Mouse (Mus musculus) telencephalon, adult 2 months (tissue): ENCODE measurements around the gene Olfr1395.
"Not testable (repeated sequence)": the region's sequence is repeated elsewhere in the genome, so short reads cannot be mapped to it uniquely, and the experiment has no call there.

Experiments
- DNase-seq: peaks from one replicate; pipeline ENCODE4 v3.0.0-alpha.2; 2011; ENCODE audit warnings: low read depth, low spot score

The Olfr1395 gene

GRCm38 (mm10) chr11:49170576-49170975 is 28.5 kb downstream of the Olfr1395 start:
- DNase-seq, result no peak

GRCm38 (mm10) chr11:49175345-49175744 is 33.3 kb downstream of the Olfr1395 start:
- DNase-seq, result no peak

- not testable (repeated sequence) for DNase-seq
These were observed 34.1 kb downstream of the Olfr1395 start for GRCm38 (mm10) chr11:49176047-49176779.

GRCm38 (mm10) chr11:49183172-49183571 is 41.1 kb downstream of the Olfr1395 start:
- no peak for DNase-seq

- no peak for DNase-seq
These were observed 44.4 kb downstream of the Olfr1395 start for GRCm38 (mm10) chr11:49186452-49186851.

- DNase-seq, result no peak
These were observed 44.9 kb downstream of the Olfr1395 start, which contains the start of gene Btnl9 for GRCm38 (mm10) chr11:49186955-49187488. Gene Btnl9 (minus strand): TSS chr11:49187159.

- no peak for DNase-seq
These were observed 45.6 kb downstream of the Olfr1395 start for GRCm38 (mm10) chr11:49187701-49188100.

GRCm38 (mm10) chr11:49189737-49190136 is 47.7 kb downstream of the Olfr1395 start:
- peak; percentile 31 for DNase-seq

GRCm38 (mm10) chr11:49191083-49191482 is 49.0 kb downstream of the Olfr1395 start:
- DNase-seq, result peak; percentile 6

- DNase-seq, result not testable (repeated sequence)
These were observed 52.7 kb downstream of the Olfr1395 start for GRCm38 (mm10) chr11:49194771-49195170.

- no peak for DNase-seq
These were observed 53.8 kb downstream of the Olfr1395 start for GRCm38 (mm10) chr11:49195819-49196322.
